Mouse (Mus musculus): Measurements from ENCODE around the gene Pcyox1.

Gene Pcyox1

GRCm38 (mm10) chr6:86396581-86397256 lies at the start of gene Pcyox1:
Gene Pcyox1 (minus strand): TSS chr6:86397154.
- peak; percentile 88 for DNase-seq (ENCODE audit: low spot score)

DNA sequence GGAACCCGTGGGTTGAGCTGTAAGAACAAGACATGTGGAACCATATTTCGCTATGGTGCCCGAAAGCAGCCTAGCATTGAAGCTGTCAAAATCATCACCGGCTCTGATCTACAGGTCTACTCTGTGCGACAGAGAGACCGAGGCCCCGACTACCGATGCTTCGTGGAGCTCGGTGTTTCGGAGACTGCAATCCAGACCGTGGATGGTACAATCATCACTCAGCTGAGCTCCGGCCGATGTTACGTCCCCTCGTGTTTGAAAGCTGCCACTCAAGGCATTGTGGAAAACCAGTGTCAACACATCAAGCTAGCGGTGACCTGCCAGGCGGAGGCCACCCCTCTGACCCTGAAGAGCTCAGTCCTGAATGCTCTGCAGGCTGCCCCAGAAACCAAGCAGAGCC lies 48.6 kb upstream of the Pcyox1 start:
- DNase-seq (ENCODE audit: low spot score) = no peak

- no peak for DNase-seq (ENCODE audit: low spot score)
Observed at GRCm38 (mm10) chr6:86441571-86441970, 44.6 kb upstream of the Pcyox1 start.

DNA sequence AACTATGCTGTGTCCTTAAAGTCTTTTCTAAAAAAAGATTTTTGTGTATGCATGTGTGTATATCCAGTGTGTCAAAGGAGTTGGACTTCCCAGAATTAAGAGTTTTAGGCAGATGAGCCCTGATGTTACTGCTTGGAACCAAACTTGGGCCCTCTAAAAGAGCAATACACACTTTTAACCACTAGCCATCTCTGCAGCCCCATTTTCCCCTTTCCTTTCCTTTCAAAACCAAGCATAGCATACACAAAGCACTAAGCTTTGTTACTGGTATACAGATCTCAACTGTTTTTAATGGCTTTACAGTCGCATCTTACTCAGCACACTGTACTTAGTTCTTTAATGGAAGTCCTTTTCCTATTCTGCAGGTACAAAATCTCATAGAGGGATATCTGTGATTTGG lies 42.6 kb upstream of the Pcyox1 start:
- peak; percentile 31 for DNase-seq (ENCODE audit: low spot score)

- no peak for DNase-seq (ENCODE audit: low spot score)
Observed at GRCm38 (mm10) chr6:86439119-86439496, 42.2 kb upstream of the Pcyox1 start.

DNA sequence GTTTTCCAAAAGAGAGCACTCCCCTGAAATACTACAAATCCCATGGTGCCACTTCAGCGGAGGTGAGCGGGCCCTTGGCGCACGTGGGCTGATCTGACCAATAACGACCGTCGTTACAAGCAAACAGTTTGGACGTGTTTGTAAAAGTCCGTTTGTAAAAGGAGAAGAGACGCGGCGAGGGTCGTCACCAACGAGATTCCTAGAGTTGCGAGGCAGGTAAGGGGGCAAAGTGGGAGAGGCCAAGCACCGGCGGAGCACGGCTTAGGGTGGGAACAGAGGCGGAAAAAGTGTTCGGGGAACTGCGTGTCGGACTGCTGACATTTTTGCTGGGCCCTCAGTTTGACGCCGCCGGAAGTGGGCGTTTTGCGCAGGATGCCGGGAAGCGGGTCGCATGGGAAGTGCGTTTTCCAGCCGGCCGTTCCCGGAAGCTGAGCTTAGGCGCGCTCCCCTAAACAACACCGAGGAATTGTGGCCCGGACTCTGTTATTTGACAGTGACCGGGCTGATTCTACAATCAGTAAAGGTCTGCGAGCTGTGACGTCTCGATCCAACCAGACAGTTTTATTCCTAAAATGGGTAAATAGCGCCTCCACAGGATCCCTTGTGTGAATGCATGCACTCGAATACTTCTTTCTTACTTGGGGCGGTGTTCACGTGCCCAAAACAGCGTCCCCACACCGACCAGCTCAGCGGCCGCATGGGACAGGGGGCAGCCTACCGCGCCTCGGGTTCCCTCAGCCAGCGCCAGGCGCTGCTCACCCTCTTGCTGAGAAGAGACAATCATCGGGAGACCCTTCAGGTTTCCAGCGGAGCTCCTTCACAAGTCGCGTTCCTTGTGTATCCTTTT lies 41.5 kb upstream of the Pcyox1 start, which contains the start of gene C87436:
C87436 (plus strand) TSS at position 103 of the 847 bp plus-strand sequence.
- DNase-seq (ENCODE audit: low spot score) = peak; percentile 98

DNA sequence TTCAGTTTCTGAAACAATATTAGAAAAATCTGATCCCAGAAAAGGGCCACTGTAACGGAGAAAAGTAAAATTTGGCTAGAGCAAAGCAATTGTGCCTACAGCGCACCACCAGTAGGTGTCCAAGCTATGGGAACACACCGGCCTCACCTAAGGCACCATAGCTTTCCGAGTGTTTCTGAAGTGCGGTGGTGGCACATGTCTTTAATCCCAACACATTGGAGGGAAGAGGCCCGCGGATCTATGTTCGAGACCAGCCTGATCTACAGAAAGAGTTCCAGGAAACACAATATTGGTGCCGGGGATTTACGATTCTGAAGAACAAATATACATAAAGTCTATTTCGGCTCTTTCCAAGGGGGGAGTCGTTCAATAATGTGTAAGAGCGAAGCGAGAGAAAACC lies 40.8 kb upstream of the Pcyox1 start:
- peak; percentile 79 for DNase-seq (ENCODE audit: low spot score)

- DNase-seq (ENCODE audit: low spot score) = no peak
Observed at GRCm38 (mm10) chr6:86433696-86434095, 36.7 kb upstream of the Pcyox1 start.

DNA sequence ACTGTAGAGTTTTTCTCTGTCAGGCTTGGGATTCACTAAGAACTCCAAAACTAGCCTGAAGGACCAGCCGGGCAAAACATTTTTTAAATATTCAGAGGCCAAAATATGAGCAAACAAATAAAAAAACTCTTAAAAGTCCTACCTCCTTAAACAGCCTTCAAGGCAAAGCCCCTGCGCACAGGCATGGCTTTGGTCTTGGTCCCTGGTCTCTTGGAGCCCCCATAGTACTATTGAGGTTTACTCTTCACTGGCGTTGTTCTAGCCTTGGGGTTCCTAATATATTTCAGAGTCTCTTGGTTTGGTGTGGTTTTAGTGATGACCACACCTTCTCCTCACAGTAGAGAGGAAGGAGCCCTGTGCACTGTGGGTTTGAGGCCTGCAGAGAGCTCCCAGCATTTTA lies 34.6 kb upstream of the Pcyox1 start:
- DNase-seq (ENCODE audit: low spot score) = no peak

DNA sequence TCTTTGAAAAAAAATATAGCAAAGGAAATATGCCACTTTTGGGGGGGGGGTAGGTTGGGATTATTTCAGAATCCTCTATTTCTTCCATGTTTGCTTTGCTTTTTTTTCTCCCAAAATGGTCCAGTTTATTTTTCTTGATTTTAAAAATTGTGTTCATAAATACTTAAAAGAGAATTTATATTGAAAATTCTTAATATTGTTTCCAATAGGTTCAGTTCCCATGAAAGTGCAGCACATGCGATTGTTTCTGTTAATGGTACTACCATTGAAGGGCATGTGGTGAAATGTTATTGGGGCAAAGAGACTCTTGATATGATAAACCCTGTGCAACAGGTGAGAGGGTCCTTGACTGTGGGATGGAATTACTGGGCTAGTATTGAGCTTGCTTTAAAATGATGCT lies 29.4 kb upstream of the Pcyox1 start, which contains the start of gene Gm44790:
Gm44790 (plus strand) TSS at position 301 of the 400 bp plus-strand sequence.
- DNase-seq (ENCODE audit: low spot score) = no peak

DNA sequence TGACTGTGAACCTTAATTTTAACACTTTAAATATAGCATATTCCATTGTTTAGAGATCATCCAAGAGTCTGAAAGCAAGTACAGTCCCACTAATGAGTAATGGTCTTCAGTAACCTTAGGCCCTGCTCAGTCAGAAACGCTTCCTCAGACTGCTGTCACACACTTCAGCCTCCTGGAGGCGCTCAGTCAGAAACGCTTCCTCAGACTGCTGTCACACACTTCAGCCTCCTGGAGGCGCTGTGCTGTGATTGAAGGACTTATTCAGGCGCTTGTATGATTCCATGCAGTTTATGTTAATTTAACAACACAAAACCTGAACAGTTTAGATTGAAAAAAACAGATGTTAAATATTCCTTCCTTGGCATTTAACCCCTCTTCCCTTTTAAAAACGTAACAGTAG lies 23.5 kb upstream of the Pcyox1 start:
- no peak for DNase-seq (ENCODE audit: low spot score)

- no peak for DNase-seq (ENCODE audit: low spot score)
Observed at GRCm38 (mm10) chr6:86419239-86419638, 22.3 kb upstream of the Pcyox1 start.

DNA sequence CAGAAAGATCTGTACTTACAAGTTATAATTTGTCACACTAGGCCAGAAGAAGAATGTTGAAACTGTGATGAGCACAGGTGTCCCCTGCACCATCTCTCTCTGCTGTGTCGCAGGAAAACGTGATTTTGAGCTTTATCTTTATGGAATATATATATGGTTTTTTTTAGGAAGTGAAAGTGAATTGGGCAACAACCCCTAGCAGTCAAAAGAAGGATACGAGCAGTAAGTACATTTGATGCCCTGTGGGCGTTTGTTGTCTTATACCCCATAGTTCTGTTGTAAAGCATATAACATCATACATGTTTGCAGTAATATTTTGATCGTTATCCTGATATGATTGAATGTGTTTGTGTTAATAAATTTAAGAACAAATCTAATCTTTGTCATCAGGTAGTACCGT lies 21.8 kb upstream of the Pcyox1 start:
- DNase-seq (ENCODE audit: low spot score) = no peak

- no peak for DNase-seq (ENCODE audit: low spot score)
Observed at GRCm38 (mm10) chr6:86406306-86406705, 9.4 kb upstream of the Pcyox1 start.

DNA sequence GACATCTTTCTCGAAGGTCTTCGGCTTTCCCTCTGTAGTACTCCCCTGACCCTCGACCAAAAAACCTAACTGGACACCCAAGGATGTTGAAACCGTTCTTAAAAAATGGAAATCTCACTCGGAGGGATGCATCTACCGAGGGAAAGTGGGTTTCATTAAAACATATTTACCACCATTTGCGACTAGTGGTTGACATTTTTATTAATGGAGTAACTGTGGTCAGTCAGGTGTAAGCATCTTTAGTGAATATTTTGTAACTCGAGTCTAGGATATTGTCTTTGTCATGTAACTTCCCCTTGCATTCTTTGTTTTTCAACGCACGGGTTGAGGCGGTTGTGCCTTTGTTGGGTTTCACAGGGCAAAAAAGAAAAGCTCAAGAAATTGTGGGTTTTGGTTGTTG lies 8.0 kb upstream of the Pcyox1 start:
- DNase-seq (ENCODE audit: low spot score) = peak; percentile 60

DNA sequence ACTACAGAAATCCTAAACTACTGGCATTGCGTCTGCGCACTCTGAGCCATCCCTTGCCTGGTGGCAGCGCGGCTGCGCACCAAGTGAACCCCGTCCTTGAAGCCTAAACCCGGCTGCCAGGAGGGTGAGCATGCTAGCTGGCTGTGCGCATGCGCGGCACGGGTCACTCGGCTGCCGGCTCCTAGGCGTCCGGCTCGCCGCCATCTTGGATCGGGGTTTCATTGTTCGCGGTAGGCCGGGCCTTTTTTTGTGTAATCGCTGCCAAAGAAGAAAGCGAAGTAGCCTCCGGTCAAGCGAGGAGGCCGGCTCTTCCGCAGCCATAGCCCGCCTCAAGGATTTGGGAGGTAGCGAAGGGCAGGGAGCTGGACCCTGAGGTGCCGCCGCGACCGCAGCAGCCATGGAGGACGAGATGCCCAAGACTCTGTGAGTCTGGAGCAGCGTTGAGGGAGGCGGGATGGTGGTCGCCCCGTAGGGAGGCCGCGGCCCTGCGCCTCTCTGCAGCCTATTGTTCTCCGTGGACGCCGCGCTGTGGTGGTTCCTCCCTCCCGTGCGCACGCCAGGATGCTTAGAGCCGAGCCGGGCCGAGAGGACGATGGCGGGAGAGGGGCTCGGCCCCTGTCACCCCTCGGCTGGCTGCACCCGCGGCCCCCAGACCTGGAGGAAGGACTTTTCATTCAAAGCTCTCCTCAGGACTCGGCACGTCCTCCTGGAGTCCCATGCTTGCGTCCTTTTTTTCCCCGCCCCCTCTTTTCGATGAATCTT lies 7.3 kb upstream of the Pcyox1 start, which contains the start of gene Tia1:
Tia1 (plus strand) TSS at position 120 of the 762 bp plus-strand sequence.
- DNase-seq (ENCODE audit: low spot score) = peak; percentile 100

DNA sequence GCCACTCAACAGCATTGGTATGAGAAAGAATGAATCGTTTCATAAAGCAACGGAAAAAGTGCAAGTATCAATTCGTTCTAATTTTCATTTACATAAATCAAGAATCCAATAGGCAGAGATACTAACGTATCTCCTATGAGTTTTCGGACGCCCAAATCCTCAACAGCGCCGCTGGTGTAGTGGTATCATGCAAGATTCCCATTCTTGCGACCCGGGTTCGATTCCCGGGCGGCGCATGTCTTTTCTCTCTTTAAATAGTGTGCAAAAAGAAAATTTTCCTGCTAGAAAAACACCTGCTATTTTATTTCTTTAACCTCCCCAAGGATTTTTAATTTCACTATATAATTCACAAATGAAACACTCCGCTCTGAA lies 6.8 kb upstream of the Pcyox1 start:
- peak; percentile 94 for DNase-seq (ENCODE audit: low spot score)

DNA sequence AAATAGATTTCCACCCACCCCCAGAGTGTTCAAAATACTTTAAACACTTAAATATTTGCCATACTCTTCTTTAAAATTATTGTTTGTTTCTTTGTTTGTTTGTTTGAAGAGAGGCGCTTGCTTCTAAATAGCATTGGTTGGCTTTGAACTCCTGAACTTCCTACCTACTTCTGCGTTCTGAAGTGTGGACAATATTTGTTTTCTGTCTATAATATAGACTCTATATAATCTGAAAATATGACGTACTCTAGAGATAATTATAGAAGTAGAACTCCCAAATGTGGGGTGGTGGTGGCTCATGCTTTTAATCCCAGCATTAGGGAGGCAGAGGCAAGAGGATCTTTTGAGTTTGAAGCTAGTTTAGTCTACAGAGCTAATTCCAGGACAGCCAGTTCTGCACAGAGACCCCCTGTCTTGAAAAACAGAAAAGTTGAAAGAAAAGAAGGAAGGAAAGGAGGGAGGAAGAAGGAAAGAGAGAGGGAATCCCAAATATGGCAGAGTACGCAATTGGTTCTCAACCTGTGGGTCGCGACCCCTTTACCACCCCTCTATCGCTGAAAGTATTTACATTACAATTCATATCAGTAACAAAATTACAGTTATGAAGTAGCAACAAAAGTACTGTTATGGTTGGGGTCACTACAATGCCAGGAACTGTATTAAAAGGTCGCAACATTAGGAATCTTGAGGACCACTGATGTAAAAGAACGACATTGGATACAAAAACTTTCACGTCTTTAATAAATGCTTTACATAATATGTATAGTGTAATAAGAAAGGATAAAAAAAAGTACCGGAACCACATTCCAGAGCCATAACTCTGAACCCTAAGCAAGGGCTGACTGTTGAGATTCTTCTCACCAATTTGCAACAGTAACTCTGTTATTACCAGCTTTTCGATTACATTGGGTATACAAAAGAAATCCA lies 6.0 kb upstream of the Pcyox1 start:
- no peak for DNase-seq (ENCODE audit: low spot score)

DNA sequence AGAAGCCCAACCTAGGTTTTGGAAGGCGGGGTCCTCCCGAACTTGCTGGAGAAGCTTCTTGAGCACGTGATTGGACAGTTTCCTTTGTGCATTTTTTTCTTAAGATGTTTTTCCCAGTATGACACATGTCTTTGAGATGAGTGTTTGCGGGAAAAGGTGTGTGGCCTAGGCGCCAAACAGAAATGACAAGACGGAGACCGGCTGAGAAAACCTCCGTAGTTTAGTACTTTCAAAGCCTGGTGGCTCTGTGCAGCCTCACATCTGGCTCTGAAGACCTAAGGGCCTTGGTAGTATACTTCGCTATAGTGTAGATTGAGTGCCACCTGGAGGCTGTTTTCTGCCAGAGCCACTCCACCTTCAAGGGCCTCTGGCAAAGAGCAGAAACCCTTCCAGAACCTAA lies 4.0 kb upstream of the Pcyox1 start:
- DNase-seq (ENCODE audit: low spot score) = peak; percentile 91

DNA sequence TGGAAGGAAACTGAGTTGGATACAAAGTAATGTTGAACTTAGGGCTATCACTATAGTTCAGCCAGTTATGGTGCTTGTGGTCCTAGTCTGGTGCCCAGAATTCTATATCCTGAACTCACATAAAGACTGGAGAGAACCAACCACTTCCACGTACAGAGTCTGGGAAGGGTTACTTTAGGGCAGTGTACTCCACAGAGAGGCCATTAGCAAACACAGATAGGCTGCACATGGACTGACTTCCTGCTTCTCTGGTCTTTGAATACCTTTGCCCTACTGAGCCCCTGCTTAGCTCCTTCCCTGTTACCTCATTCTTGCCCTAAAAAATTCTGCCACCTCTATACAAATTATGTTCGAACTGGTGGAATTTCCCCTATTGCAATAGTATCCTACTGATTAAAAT lies 3.0 kb upstream of the Pcyox1 start:
- DNase-seq (ENCODE audit: low spot score) = peak; percentile 51

DNA sequence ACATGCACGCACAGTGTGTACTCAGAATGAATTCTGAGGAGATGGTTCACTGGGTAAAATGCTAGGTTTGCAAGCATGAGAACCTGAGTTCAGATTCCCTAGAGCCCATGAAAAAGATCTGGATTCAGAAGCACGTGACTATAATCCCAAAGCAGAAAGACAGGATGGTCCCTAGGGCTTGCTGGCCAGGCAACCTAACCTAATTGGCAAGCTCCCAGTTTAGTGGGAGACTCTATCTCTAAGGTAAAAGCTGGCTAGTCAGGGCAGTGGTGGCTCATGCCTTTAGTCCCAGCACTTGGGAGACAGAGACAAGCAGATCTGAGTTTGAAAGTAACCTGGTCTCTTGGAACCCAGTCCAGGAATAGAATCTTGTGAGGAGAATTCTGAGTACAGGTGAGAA lies 2.0 kb upstream of the Pcyox1 start:
- peak; percentile 62 for DNase-seq (ENCODE audit: low spot score)
